Mouse (Mus musculus): ENCODE results near the gene B3gnt6. TPM values are rescaled to one million over a fixed set of nuclear protein-coding genes. Genes with fewer than 3 reads are reported as not detected.

B3gnt6 gene
- polyA plus RNA-seq, 2 experiments from 2014 or later: not detected

DNA sequence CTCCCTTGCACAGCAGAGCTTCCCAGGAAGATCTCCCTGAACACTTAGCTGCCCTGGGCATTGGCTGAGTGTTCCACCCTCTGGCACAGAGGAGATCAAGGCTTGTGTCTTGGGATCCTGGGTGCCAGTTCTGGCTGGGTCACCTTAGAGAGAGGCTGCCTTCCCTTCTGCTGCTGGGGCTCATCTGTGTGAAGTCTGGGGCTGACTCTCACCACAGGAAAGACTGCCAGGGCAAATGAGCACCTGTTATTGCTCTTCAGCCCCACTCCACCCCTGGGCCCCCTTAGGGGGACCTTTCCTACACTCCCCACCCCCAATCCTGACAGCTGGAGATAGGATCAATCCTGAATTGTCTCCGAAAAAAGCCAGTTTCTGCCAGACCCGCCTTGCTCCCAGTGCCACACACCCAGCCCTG, 22.2 kb downstream of the B3gnt6 start:
- ATAC-seq: no peak

DNA sequence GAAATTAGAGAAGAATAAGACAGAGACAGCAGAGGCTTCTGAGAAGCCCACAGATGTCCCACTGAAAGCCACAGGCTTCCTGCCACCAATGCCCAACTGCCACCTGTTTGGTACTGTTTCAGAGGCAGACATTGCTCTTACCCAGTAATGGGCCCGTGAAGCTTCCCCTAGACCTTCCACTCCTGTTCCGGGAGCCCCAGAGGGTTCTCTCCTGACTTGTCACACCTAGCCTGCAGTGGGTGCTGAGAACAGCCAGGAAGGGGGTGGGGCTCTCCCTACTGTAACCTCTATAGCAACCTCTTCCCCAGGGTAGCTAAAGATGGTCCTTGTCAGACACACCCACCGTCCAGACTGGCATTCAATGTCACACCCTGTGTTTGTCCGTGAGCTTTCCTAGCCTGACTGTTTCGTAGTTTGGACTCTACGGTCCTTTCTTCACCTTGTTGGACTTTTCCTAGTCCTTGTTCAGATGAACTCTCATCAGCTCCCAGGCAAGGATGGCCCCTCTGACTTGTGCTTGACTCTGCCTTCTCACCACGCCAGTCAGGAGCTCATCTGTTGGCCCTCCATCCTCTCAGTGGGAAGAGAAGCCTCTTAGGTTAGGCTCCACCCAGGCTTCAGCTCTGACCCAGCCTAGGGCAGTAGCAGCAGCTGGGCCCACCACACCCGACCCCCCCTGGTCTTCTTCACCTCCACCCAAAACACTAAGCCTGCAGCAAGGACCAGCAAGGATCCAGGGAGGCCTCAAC, 22.8 kb downstream of the B3gnt6 start:
- ATAC-seq: no peak

DNA sequence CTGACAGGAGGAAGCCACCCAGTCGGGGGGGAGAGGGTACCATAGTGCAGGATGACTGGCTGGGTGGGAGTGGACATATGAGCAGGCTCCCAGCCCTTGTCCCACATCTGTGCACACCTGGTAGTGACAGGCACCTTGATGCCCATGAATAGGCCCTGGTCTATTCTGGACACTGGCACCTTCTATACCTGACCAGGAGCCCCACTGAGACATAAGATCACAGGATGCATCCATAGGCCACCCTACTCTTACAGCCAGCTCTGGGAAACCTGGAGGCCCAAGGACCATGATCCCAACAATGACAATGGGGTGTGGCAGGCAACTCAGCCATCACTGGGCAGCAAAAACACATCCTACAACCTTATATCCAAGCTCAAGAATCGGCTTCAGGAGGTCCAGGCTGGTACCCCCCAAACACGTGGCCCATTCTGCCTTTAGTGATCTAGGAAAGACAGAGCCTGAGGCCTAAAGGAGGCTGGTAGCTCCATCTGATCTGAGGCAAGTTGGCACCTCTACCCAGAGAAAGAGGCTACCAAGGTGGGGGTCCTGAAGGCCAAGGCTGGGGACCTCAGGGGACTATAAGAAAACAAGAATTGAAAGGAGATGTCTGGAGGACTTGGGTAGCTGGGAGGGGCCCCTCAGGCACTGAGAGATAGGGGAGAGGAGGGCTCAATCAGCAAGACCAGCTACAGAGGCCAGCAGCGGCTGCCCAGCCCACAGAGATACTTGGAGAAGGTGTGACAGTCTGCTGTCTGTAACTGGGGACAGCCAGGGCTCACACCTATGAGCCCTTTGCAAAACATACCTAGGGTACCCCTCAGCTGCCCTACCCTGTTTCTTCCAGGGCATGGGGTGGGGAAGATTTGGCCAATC, 24.2 kb downstream of the B3gnt6 start:
- ATAC-seq: no peak

DNA sequence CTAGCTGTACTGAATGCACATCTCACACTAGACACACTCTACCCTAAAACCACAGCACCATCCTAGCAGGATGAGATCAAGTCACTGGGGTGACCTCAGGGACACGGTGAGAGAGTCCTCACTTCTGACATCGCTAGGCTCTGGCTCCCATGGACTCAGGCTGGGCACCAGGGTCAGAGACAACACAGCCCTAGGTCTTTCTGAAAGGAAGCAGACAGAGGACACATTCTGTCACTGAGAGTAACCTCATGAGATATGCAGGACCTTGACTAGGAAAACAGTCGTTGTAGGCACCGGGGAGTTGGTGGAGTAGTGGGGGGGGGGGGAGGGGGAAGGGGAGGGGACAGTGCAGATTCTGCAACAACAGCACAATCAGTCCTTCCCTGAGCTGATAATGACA, 25.9 kb downstream of the B3gnt6 start:
- ATAC-seq: no peak

DNA sequence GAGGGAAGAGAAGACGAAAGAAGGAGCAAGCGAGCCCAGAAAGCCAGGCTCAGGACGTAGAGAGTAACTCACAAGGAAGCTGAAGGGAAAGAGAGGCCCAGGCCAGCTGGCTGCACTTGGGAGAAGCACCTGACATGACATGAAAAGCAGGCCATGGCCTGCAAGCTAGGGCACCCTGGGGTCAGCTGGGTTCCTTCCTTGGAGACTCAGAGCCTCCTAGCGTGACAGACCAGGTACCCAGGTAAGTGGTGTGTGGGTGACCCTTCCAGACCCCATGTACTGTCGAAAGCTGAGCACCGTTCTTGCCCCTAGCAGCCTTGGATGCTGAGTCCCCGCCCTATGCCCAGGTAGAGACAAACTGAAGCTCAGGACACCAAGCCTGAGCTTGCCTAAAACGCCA, 26.6 kb downstream of the B3gnt6 start:
- no peak for ATAC-seq

DNA sequence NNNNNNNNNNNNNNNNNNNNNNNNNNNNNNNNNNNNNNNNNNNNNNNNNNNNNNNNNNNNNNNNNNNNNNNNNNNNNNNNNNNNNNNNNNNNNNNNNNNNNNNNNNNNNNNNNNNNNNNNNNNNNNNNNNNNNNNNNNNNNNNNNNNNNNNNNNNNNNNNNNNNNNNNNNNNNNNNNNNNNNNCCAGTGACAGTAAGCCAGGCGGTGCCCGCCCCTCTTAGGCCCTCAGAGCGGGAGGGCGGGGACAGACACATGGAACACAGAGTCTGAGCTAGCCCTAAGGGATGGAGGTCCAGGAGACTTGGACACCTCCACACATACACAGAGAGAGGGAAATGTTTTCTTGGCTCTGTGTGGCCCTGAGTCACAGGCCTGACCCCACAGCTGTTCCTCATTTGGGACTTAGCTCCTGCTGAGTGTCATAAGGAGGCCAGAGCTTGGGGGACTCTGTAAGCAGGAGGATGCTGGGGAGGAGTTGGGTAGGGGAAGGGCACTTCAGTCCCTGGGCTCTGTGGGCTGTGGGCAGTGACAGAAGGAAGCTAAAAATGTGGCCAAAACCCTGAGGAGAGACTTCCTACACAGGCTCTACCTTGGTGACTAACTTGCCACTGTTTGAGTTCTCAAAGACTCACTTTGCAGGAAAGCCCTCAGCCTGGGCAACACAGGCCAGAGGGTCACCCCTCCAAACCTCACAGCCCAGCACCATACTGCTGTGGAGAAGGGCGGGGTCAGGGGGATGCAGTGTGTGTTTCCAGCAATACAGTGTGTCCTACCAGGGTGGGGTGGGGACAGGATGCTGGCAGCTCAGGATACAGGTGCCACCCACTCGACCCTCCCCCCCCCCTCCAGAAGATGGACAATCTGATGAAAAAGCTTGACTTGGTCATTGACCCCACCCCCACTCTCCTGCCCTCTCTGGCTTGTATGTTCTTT, 27.9 kb downstream of the B3gnt6 start:
- no peak for ATAC-seq

DNA sequence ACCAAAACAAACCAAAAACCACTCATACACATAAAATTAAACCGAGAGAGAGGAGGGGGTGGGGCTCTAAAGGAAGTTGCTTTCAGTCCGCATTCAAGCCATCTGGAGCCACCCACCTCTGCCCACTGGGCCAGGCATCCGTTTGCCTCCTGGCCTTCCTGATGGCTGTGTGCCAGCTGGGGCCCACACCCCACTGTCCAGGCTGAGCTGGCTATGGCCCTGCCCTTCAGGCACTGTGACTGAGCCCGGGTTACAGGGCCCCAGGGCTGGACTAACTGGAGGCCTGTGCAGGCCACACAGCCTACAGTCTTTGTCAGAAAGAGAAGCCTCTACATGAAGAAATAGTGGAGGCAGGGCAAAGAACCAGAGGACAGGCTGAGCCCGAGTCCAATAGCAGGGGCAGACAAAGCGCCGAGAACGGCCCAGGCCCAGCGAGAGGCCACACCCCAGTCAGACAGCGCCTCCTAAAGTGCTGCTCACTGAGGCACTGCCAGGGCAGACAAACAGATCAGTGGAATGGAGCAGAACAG, 34.2 kb downstream of the B3gnt6 start:
- ATAC-seq: peak; percentile 82

DNA sequence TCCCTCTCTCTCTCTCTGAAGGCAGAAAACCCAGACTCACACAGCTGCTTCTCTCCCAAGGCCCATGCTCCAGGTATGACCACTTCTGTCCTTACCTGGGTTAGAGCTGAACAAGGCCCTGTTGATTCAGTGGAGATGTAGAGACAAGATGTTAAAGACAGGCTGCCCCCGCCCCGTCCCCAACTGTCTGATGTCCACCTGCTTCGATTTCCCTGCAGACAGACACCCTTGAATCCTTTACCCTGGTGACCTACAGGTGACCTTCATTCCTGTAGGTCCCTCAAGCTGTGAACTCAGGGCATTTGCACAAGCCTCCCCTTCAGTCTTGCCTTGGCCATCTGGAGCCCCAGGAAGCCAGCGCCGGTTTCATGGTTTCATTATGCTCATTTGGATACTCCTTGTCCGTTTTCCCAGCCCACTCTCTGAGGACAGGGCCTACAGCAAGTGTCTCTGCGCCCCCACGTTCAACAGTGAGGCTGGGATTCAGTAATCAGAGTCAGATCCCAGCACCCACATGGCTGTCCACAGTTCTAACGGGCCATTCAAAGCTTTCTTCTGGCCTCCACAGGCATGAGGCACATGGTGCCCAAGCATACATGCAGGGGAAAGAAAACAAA, 34.8 kb downstream of the B3gnt6 start:
- ATAC-seq: no peak

DNA sequence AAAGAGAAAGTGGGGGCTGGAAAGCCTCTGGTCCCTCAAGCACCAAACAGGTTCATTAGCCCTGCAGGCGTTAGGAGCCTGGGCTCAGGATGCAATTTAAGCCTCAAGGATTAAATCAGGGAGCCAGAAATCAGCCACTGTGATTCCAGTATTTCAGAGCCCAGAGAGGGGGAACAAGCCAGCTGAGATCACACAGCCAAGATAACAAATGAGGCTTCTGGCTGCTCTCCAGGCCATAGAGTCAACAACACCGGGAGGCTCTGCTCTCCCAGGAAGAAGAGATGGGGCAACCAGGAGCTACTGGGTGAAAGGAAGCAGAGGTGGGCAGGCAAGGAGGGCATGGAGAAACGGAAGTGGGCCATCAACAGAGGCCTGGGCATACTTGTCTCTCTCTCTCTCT, 35.6 kb downstream of the B3gnt6 start:
- no peak for ATAC-seq

DNA sequence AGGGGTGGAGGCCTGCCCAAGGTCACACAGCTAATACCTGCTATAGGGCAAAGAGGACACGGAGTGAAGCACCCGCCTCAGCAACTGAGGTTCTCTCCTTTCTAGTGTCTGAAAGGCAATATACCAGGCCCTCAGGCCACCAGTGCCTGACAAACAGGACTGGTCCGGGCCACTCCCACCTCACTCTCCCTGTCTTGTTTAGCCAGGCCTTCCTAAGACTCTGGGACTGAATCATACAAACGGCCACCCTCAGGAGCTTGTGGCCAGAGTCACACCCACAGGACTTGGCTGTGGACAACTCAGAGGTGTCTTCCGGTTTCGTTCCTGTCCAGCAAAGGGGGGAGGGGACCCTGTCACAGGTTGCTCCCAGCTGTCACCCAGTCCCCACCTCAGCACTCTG, 37.0 kb downstream of the B3gnt6 start:
- no peak for ATAC-seq

DNA sequence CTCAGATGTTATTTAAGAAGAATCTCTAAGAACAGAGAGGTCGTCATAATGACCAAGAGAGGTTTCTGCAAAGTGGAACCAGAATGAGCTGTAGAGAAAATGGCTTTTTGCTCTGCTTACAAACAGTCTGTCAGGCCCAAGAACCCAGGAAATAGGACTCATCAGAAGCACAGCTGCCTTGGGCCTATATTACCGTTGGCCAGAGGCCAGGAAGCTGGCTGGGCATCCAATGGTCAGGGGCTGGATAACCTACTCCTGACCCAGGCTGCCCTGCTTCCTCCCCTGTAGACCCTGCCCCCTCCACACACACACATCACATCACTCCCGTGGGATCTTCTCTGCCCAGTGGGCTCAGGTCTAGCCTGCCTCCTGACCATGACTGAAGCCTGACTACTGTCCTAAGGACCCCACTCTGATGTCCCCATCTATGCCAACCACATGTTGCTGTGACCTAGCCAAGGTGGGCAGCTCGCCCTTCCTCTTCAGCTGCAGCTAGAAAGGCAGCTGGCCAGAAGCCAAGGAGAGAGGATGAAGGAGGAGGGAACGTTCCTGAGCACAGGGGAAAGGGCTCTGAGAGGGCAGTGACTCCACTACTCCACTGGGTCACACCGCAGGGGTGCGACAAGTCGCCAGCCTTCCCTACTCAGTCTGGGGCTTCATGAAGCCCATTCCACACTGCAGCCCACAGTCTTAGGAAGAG, 39.1 kb downstream of the B3gnt6 start:
- ATAC-seq: no peak

DNA sequence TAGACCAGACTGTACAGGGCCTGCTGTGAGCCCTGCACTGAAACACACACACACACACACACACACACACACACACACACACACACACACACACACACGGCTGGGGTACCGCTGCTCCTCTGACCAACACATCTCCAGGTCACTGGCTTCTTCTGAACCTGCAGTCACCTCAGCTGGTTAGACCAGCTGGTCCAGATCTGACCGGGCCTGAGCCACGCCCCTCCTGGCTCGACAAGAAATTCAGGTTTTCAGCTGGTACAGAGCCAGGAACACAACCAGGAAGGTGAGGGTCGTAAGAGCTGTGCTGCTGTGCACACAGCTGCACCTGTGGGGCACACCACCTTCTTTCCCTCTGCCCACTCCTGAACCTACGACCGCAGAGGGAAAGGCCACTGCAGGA, 40.8 kb downstream of the B3gnt6 start:
- no peak for ATAC-seq

DNA sequence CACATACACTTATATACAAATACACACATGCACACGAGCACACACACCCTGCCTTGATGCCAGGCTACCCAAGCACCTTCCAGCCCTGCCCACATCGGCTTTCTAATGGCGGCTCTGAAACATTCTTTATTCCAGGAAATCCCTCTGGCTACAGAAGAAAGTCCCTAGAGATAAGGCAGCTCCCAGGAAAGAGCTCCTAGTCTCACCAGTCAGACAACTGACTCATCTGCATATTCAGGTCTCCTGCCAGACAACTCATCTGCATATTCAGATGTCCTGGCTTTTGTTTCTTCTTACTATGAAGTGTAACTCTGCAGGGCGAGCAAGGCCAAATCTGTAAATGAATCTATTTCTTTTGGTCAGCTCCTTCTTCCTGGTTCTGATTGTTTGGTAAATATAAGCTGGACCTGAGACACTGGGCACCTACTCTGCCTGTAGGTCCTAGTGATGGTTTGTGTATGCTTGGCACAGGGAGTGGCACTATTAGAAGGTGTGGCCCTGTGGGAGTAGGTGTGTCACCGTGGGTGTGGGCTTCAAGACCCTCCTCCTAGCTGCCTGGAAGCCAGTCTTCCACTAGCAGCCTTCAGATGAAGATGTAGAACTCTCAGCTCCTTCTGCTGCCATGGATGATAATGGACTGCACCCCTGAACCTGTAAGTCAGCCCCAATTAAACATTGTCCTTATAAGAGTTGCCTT, 41.5 kb downstream of the B3gnt6 start:
- no peak for ATAC-seq

DNA sequence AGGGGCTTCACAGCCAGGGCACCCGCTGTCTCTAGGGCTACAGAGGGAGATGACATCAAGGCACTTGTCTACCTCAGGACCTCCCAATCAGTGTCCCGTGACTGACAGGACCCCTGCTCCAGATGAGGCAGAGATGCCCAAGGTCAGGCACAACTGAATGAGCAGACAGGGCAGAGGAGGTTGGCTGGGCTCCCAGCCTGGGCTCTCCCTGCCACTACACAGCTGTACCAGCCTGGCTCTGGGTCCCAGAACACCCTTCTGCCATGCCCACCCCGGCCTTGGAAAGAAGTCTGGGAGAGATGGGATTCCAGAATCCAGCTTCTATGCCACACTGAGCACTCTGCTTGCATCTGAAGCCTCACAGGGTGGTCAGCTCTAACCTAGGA, 43.0 kb downstream of the B3gnt6 start:
- ATAC-seq: no peak

DNA sequence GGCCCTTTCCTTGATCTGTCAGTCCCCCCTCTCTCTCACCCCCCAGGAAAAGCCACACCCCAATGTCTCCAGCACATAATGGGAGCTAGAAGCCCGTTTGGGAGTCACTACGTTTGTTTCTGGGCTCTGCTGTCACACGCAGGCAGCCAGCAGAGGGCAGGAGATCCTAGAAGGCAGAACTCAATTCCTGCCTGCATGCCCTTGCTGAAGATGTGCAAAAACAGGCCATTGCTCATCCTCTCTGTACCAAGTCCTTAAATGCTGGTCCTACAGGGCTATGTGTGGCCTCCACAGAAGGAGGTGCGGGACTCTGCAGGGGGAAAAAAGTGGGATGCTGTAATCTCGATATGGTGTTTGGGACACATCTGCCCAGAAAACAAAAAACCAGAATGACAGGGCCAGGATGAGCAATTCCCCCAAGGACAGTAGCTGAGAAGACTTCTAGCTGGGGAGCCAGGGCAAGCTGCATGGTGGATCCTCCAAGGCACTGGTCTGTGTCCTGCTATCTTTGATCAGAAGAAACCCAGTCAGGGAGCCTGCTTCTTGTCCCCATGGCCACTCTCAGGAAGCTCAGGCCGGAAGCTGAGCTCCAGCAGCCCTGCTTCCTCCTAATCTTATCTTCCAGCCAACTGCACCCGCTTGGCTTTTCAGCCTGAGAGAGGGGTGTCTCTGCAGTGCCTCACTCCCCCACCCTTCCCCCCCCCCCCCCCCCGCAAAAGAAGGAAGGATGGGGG, 43.6 kb downstream of the B3gnt6 start:
- peak; percentile 60 for ATAC-seq

DNA sequence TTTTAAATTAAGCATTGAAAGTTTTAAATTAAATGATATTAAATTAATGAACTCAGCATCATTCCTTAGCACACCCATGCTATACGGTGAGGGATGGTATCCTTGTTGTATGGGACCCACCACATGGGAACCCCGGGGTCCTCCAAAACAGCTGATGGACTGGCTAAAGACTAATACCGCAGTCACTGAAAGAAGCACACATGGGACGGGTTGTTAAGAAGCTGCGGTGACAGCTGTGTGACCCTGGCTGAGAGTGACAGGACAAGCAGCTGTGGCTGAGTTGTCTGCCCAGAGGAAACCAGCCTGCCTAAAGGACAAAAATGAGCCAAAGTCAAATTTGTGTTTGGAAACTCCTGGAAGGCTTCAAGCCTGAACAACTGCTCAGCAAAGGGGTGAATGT, 45.4 kb downstream of the B3gnt6 start:
- no peak for ATAC-seq

DNA sequence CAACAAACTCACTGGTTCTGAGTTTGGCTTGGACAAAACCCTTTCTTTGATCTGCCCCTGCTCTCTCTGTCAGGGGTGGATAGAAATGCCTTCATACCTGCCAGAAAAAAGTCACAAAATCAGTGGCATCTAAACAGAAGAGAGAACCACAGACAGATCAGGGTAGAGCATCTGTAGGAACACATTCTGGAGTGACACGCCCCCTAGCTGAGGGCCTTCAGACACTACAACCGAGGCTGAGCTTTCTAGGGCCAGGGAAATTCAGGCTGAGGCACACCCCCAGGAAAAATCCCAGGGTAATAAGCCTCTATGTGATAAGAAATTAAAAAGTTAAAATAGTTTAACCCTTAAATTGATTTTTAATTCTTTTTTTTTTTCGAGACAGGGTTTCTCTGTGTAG, 45.9 kb downstream of the B3gnt6 start:
- no peak for ATAC-seq

DNA sequence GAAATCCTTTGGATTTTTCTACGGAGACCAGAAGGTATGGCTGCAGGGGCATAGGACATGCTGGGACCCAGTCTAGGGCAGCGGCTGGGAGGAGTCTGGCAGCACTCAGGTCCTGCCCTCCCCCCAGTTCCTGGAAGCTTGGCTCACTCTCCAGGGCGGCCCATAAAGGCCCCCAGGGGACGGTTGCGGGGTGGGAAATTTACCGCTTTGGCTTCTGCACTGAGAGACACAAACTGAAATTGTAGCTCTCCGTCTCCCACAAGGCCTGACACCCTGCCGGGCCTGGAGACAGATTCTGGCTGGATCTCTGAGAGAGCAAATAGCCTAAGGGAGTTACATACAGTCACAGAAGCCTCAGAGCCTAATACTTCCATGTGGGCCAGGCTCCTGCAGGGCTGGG, 46.9 kb downstream of the B3gnt6 start:
- no peak for ATAC-seq

DNA sequence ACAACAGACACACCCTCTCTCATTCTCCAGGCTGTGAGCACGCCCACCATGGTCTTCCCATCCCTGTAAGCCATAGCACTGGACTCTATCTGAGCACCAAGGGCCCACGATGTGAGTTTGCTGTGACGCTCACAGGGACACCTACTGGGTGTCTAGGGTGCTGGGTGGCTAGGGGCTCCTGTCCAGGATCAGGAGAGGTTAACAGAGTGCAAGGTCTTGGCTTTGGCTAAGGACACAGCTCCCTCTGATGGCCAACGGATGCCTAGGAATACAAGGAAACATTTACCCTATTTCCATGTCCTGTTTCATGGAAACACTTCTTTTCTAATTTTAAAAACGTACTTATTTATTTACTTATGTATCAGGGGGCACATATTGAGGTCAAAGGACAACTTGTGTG, 48.8 kb downstream of the B3gnt6 start:
- ATAC-seq: no peak

DNA sequence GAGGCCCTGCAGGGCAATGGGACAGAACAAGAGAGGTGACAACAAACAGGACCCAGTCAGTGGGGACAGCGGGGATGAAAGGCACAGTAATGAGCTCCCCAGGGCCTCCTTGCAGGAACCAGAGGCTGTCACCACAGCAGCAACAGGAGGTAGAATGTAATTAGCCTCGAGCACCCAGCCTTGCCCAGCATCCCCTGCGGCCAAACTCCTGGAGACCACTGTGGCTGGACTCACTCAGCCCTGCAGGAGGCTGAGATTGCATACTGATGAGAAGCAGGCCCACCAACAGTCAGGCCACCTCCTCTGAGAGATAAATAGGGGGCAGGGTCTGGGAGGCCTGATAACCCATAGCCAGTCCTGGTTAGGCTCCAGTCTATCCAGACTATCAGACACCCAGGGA, 49.5 kb downstream of the B3gnt6 start:
- no peak for ATAC-seq
